Mouse (Mus musculus): ENCODE data around the gene Ifngr1. TPM values are rescaled to one million over a fixed set of nuclear protein-coding genes. Genes with fewer than 3 reads are reported as not detected.

The Ifngr1 gene
- polyA plus RNA-seq, 1 experiment: 151 TPM

GRCm38 (mm10) chr10:19582806-19583430 lies 8.8 kb upstream of the Ifngr1 start:
- WGBS: 30% methylated on average over 7 of the region's 7 CpGs
- no peaks in the 10 kb centered on the region for H3K36me3 ChIP-seq (ENCODE audit: control insufficient read depth, insufficient read depth, low read length)
- H3K27ac ChIP-seq (ENCODE audit: control insufficient read depth, insufficient read depth, low read length): peak overlapping the region; percentile 95
- H3K4me1 ChIP-seq (replicated peaks; ENCODE audit: control insufficient read depth, insufficient read depth, low read length): peaks cover 30% of the 10 kb centered on the region
- H3K27me3 ChIP-seq (ENCODE audit: control insufficient read depth, insufficient read depth, low read length): no peaks in the 10 kb centered on the region
- TF ChIP-seq POLR2A (IDR thresholded peaks at IDR 0.05; ENCODE audit: control insufficient read depth, extremely low read depth, insufficient read depth, low read length, poor library complexity) (no peak), CTCF (IDR thresholded peaks at IDR 0.05; ENCODE audit: borderline replicate concordance, control insufficient read depth, extremely low read depth, insufficient read depth, low read length, poor library complexity) (no peak)
- no peak for DNase-seq
- H3K4me3 ChIP-seq (ENCODE audit: control insufficient read depth, insufficient read depth, low read length): no peak overlapping the region

GRCm38 (mm10) chr10:19584064-19584463 lies 7.7 kb upstream of the Ifngr1 start:
- DNase-seq: peak; percentile 76
- Histone ChIP-seq H3K4me1 (replicated peaks; ENCODE audit: control insufficient read depth, insufficient read depth, low read length) (peaks cover 27% of the 10 kb centered on the region), H3K27ac (ENCODE audit: control insufficient read depth, insufficient read depth, low read length) (peak overlapping the region; percentile 98), H3K4me3 (ENCODE audit: control insufficient read depth, insufficient read depth, low read length) (no peak overlapping the region), H3K36me3 (ENCODE audit: control insufficient read depth, insufficient read depth, low read length) (no peaks in the 10 kb centered on the region), H3K27me3 (ENCODE audit: control insufficient read depth, insufficient read depth, low read length) (no peaks in the 10 kb centered on the region)
- WGBS: 7% methylated on average over 2 of the region's 2 CpGs
- no peak for TF ChIP-seq CTCF (IDR thresholded peaks at IDR 0.05; ENCODE audit: borderline replicate concordance, control insufficient read depth, extremely low read depth, insufficient read depth, low read length, poor library complexity)
- no peak for TF ChIP-seq POLR2A (IDR thresholded peaks at IDR 0.05; ENCODE audit: control insufficient read depth, extremely low read depth, insufficient read depth, low read length, poor library complexity)

- Histone ChIP-seq H3K4me3 (ENCODE audit: control insufficient read depth, insufficient read depth, low read length) (no peak overlapping the region), H3K27me3 (ENCODE audit: control insufficient read depth, insufficient read depth, low read length) (no peaks in the 10 kb centered on the region), H3K27ac (ENCODE audit: control insufficient read depth, insufficient read depth, low read length) (peak overlapping the region; percentile 98), H3K4me1 (replicated peaks; ENCODE audit: control insufficient read depth, insufficient read depth, low read length) (peaks cover 33% of the 10 kb centered on the region), H3K36me3 (ENCODE audit: control insufficient read depth, insufficient read depth, low read length) (no peaks in the 10 kb centered on the region)
- no peak for TF ChIP-seq CTCF (IDR thresholded peaks at IDR 0.05; ENCODE audit: borderline replicate concordance, control insufficient read depth, extremely low read depth, insufficient read depth, low read length, poor library complexity)
- TF ChIP-seq POLR2A (IDR thresholded peaks at IDR 0.05; ENCODE audit: control insufficient read depth, extremely low read depth, insufficient read depth, low read length, poor library complexity): no peak
- WGBS: 94% methylated on average over 1 of the region's 1 CpGs
- no peak for DNase-seq
Measured at GRCm38 (mm10) chr10:19584846-19585245, 6.9 kb upstream of the Ifngr1 start.

- Histone ChIP-seq H3K27me3 (ENCODE audit: control insufficient read depth, insufficient read depth, low read length) (no peaks in the 10 kb centered on the region), H3K4me1 (replicated peaks; ENCODE audit: control insufficient read depth, insufficient read depth, low read length) (peaks cover 35% of the 10 kb centered on the region), H3K36me3 (ENCODE audit: control insufficient read depth, insufficient read depth, low read length) (no peaks in the 10 kb centered on the region), H3K27ac (ENCODE audit: control insufficient read depth, insufficient read depth, low read length) (no peak overlapping the region; the same call in 1 of the 2 replicates), H3K4me3 (ENCODE audit: control insufficient read depth, insufficient read depth, low read length) (no peak overlapping the region)
- no peak for DNase-seq
- 97% methylated on average over 5 of the region's 5 CpGs for WGBS
- TF ChIP-seq POLR2A (IDR thresholded peaks at IDR 0.05; ENCODE audit: control insufficient read depth, extremely low read depth, insufficient read depth, low read length, poor library complexity): no peak
- no peak for TF ChIP-seq CTCF (IDR thresholded peaks at IDR 0.05; ENCODE audit: borderline replicate concordance, control insufficient read depth, extremely low read depth, insufficient read depth, low read length, poor library complexity)
Measured at GRCm38 (mm10) chr10:19585860-19586259, 5.9 kb upstream of the Ifngr1 start.

- DNase-seq: no peak
- Histone ChIP-seq H3K4me3 (ENCODE audit: control insufficient read depth, insufficient read depth, low read length) (no peak overlapping the region), H3K36me3 (ENCODE audit: control insufficient read depth, insufficient read depth, low read length) (no peaks in the 10 kb centered on the region), H3K27me3 (ENCODE audit: control insufficient read depth, insufficient read depth, low read length) (no peaks in the 10 kb centered on the region), H3K27ac (ENCODE audit: control insufficient read depth, insufficient read depth, low read length) (peak overlapping the region; percentile 98), H3K4me1 (replicated peaks; ENCODE audit: control insufficient read depth, insufficient read depth, low read length) (peaks cover 33% of the 10 kb centered on the region)
- TF ChIP-seq POLR2A (IDR thresholded peaks at IDR 0.05; ENCODE audit: control insufficient read depth, extremely low read depth, insufficient read depth, low read length, poor library complexity) (no peak), CTCF (IDR thresholded peaks at IDR 0.05; ENCODE audit: borderline replicate concordance, control insufficient read depth, extremely low read depth, insufficient read depth, low read length, poor library complexity) (no peak)
- 3% methylated on average over 3 of the region's 3 CpGs for WGBS
Measured at GRCm38 (mm10) chr10:19587281-19587680, 4.5 kb upstream of the Ifngr1 start.

GRCm38 (mm10) chr10:19589626-19590025 lies 2.1 kb upstream of the Ifngr1 start:
- TF ChIP-seq CTCF (IDR thresholded peaks at IDR 0.05; ENCODE audit: borderline replicate concordance, control insufficient read depth, extremely low read depth, insufficient read depth, low read length, poor library complexity) (no peak), POLR2A (IDR thresholded peaks at IDR 0.05; ENCODE audit: control insufficient read depth, extremely low read depth, insufficient read depth, low read length, poor library complexity) (no peak)
- Histone ChIP-seq H3K4me1 (replicated peaks; ENCODE audit: control insufficient read depth, insufficient read depth, low read length) (peaks cover 30% of the 10 kb centered on the region), H3K4me3 (ENCODE audit: control insufficient read depth, insufficient read depth, low read length) (no peak overlapping the region), H3K27me3 (ENCODE audit: control insufficient read depth, insufficient read depth, low read length) (no peaks in the 10 kb centered on the region), H3K36me3 (ENCODE audit: control insufficient read depth, insufficient read depth, low read length) (no peaks in the 10 kb centered on the region; the same call in 1 of the 2 replicates), H3K27ac (ENCODE audit: control insufficient read depth, insufficient read depth, low read length) (no peak overlapping the region)
- 96% methylated on average over 12 of the region's 12 CpGs for WGBS
- no peak for DNase-seq

Data from thymus, adult 2 months (tissue).